Mouse (Mus musculus) C2C12 (cell line): ENCODE data around the gene Tbxas1. TPM values are rescaled to one million over a fixed set of nuclear protein-coding genes. Genes with fewer than 3 reads are reported as not detected.

Experiments
- H3K27me3 ChIP-seq: one replicate; pipeline ENCODE4 v1.6.1; 2011; ENCODE audit not compliant: control insufficient read depth, insufficient read depth, insufficient read length
- H3K36me3 ChIP-seq: one replicate; pipeline ENCODE4 v1.6.1; 2011; ENCODE audit not compliant: control insufficient read depth, insufficient read depth
- H3K4me3 ChIP-seq: one replicate; pipeline ENCODE4 v1.5.1; 2011; ENCODE audit warnings: mild to moderate bottlenecking, control low read depth; ENCODE audit not compliant: poor library complexity, insufficient read depth, severe bottlenecking
- H3K79me2 ChIP-seq: one replicate; pipeline ENCODE4 v1.6.1; 2011; ENCODE audit not compliant: control insufficient read depth, insufficient read depth
- H3K79me3 ChIP-seq: one replicate; pipeline ENCODE4 v1.6.1; 2011; ENCODE audit warnings: low read depth, control low read depth
- H3ac ChIP-seq: one replicate; pipeline ENCODE3; 2011; ENCODE audit warnings: low read depth; ENCODE audit not compliant: control insufficient read depth, insufficient read length
- CEBPB ChIP-seq: IDR thresholded peaks from one replicate; pipeline ENCODE4 v1.6.1; 2011; ENCODE audit warnings: low read depth, mild to moderate bottlenecking, control low read depth, moderate library complexity
- CTCF ChIP-seq: IDR thresholded peaks from one replicate; pipeline ENCODE4 v1.5.1; 2011; ENCODE audit not compliant: control insufficient read depth, insufficient read depth, insufficient read length
- FOSL1 ChIP-seq: IDR thresholded peaks from one replicate; pipeline ENCODE4 v1.8.0; 2011; ENCODE audit warnings: mild to moderate bottlenecking, low read length; ENCODE audit not compliant: poor library complexity, insufficient read depth, severe bottlenecking
- MAX ChIP-seq: IDR thresholded peaks from one replicate; pipeline ENCODE4 v1.6.1; 2011; ENCODE audit warnings: mild to moderate bottlenecking, control low read depth
- MYOD1 ChIP-seq: IDR thresholded peaks from one replicate; pipeline ENCODE4 v1.6.1; 2011; ENCODE audit warnings: low read depth; ENCODE audit not compliant: control insufficient read depth, insufficient read length
- MYOG ChIP-seq: IDR thresholded peaks from one replicate; pipeline ENCODE4 v1.6.1; 2011; ENCODE audit not compliant: control insufficient read depth, insufficient read length; ENCODE audit errors: extremely low read depth
- USF1 ChIP-seq: IDR thresholded peaks from one replicate; pipeline ENCODE4 v1.6.1; 2011; ENCODE audit warnings: low read depth, mild to moderate bottlenecking, control low read depth, moderate library complexity
- polyA plus RNA-seq: library from polyadenylated mRNA; unstranded; fragments of >200 nt; fragmentation: generic; extraction: Trizol; gene quantifications from one replicate; pipeline ENCODE4 v1.2.1, GENCODE M21; 2012; ENCODE audit warnings: missing spikeins

Tbxas1 gene
- polyA plus RNA-seq, 1 experiment, result 0.06 TPM

GRCm38 (mm10) chr6:39004003-39004473 is 128.8 kb downstream of the Tbxas1 start:
- Histone ChIP-seq H3K27me3 (no peaks in the 10 kb centered on the region), H3K79me2 (no peaks in the 10 kb centered on the region), H3K79me3 (no peaks in the 10 kb centered on the region), H3ac (no peak overlapping the region), H3K4me3 (no peak overlapping the region), H3K36me3 (no peaks in the 10 kb centered on the region)
- TF ChIP-seq MAX (no peak), CEBPB (no peak), MYOD1 (no peak), MYOG (no peak), USF1 (no peak), CTCF (no peak)

GRCm38 (mm10) chr6:39005267-39005944 is 130.2 kb downstream of the Tbxas1 start:
- Histone ChIP-seq H3K27me3 (no peaks in the 10 kb centered on the region), H3ac (no peak overlapping the region), H3K36me3 (no peaks in the 10 kb centered on the region), H3K79me3 (no peaks in the 10 kb centered on the region), H3K4me3 (no peak overlapping the region), H3K79me2 (no peaks in the 10 kb centered on the region)
- TF ChIP-seq FOSL1 (no peak), MAX (no peak), CTCF (no peak), MYOD1 (no peak), CEBPB (no peak), MYOG (no peak), USF1 (no peak)

GRCm38 (mm10) chr6:39005945-39006572 is 130.9 kb downstream of the Tbxas1 start:
- H3K79me2 ChIP-seq, result no peaks in the 10 kb centered on the region
- TF ChIP-seq FOSL1 (no peak), USF1 (no peak), CTCF (no peak), CEBPB (no peak), MYOG (no peak), MAX (no peak), MYOD1 (no peak)

GRCm38 (mm10) chr6:39007223-39007622 is 132.0 kb downstream of the Tbxas1 start:
- no peak overlapping the region for H3ac ChIP-seq
- H3K36me3 ChIP-seq, result no peaks in the 10 kb centered on the region
- no peaks in the 10 kb centered on the region for H3K79me3 ChIP-seq
- no peak for TF ChIP-seq CEBPB
- no peak for TF ChIP-seq MYOG
- no peak for TF ChIP-seq FOSL1
- TF ChIP-seq MYOD1, result no peak
- no peak for TF ChIP-seq CTCF
- H3K27me3 ChIP-seq, result no peaks in the 10 kb centered on the region
- no peaks in the 10 kb centered on the region for H3K79me2 ChIP-seq
- H3K4me3 ChIP-seq, result no peak overlapping the region

More at GRCm38 (mm10) chr6:39005945-39006572, 130.9 kb downstream of the Tbxas1 start:
- H3K4me3 ChIP-seq, result no peak overlapping the region
- no peaks in the 10 kb centered on the region for H3K79me3 ChIP-seq
- H3K27me3 ChIP-seq, result no peaks in the 10 kb centered on the region
- no peaks in the 10 kb centered on the region for H3K36me3 ChIP-seq
- H3ac ChIP-seq, result no peak overlapping the region

GRCm38 (mm10) chr6:39008116-39008515 is 132.9 kb downstream of the Tbxas1 start:
- no peak overlapping the region for H3ac ChIP-seq
- H3K79me2 ChIP-seq, result no peaks in the 10 kb centered on the region
- no peaks in the 10 kb centered on the region for H3K36me3 ChIP-seq
- no peaks in the 10 kb centered on the region for H3K27me3 ChIP-seq
- TF ChIP-seq MAX (no peak), CEBPB (no peak)
- H3K79me3 ChIP-seq, result no peaks in the 10 kb centered on the region
- no peak overlapping the region for H3K4me3 ChIP-seq
